Mouse (Mus musculus) fat pad, adult 2 months (tissue): ENCODE measurements around the gene Aatf.

Experiments used
- DNase-seq: peaks from one replicate; pipeline ENCODE4 v3.0.0-alpha.2; 2011; ENCODE audit warnings: low read depth, low spot score; ENCODE audit errors: extremely low read depth

Gene Aatf

GRCm38 (mm10) chr11:84522577-84523320 is 9.4 kb upstream of the Aatf start:
- no peak for DNase-seq

- DNase-seq: no peak
Measured at GRCm38 (mm10) chr11:84521751-84522299, 8.5 kb upstream of the Aatf start.

- DNase-seq: no peak
Measured at GRCm38 (mm10) chr11:84521071-84521390, 7.7 kb upstream of the Aatf start.

GRCm38 (mm10) chr11:84520269-84521070 is 7.1 kb upstream of the Aatf start:
- no peak for DNase-seq

- DNase-seq: no peak
Measured at GRCm38 (mm10) chr11:84519576-84520268, 6.4 kb upstream of the Aatf start.

- no peak for DNase-seq
Measured at GRCm38 (mm10) chr11:84519036-84519435, 5.7 kb upstream of the Aatf start.

- DNase-seq: no peak
Measured at GRCm38 (mm10) chr11:84518261-84518660, 4.9 kb upstream of the Aatf start.

- DNase-seq: no peak
Measured at GRCm38 (mm10) chr11:84517431-84517830, 4.1 kb upstream of the Aatf start.

GRCm38 (mm10) chr11:84516501-84517240 is 3.3 kb upstream of the Aatf start:
- no peak for DNase-seq

- DNase-seq: no peak
Measured at GRCm38 (mm10) chr11:84512031-84512430, 1.3 kb downstream of the Aatf start.

- DNase-seq: no peak
Measured at GRCm38 (mm10) chr11:84504296-84504695, 9.0 kb downstream of the Aatf start.

GRCm38 (mm10) chr11:84497944-84498343 is 15.4 kb downstream of the Aatf start:
- no peak for DNase-seq

- DNase-seq: no peak
Measured at GRCm38 (mm10) chr11:84496901-84497300, 16.4 kb downstream of the Aatf start.

- DNase-seq: no peak
Measured at GRCm38 (mm10) chr11:84495774-84496173, 17.5 kb downstream of the Aatf start.

GRCm38 (mm10) chr11:84481661-84482060 is 31.7 kb downstream of the Aatf start:
- DNase-seq: no peak

GRCm38 (mm10) chr11:84480451-84480850 is 32.9 kb downstream of the Aatf start:
- no peak for DNase-seq

GRCm38 (mm10) chr11:84476641-84477040 is 36.7 kb downstream of the Aatf start:
- no peak for DNase-seq

- DNase-seq: no peak
Measured at GRCm38 (mm10) chr11:84475991-84476390, 37.3 kb downstream of the Aatf start.

GRCm38 (mm10) chr11:84473093-84473667 is 40.1 kb downstream of the Aatf start:
- DNase-seq: no peak

- DNase-seq: no peak
Measured at GRCm38 (mm10) chr11:84464571-84464970, 48.8 kb downstream of the Aatf start.
